8 mouse cellular contexts compared by ENCODE assay signal in the genomic region with DNA sequence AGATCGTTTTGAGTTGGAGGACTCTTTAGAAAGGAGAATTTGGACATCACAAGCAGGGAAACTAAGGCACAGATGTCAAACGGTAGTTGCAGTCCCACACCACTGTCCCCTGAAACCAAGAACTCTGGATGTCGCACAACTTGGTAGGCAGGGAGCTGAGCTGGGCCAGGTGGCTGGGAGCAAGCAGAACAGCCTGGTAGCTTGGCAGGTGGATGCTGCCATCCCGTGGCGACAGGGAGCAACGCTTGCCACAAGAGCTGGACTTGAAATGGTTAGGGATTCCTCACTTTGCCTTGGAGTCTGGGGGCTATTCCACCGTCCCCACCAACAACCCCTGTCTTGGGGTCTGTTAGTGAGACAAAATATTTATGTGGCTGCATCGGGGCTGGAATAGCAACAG. TPM values are rescaled to one million over a fixed set of nuclear protein-coding genes. Genes with fewer than 3 reads are reported as not detected.
DNase-seq lines count a peak whose midpoint lies in the region; ATAC-seq and TF ChIP-seq lines count a peak whose summit lies in the region.

No protein-coding gene starts in this region.

- H3K9ac ChIP-seq in forebrain, embryonic 15.5 days (replicated peaks) = no peak overlapping the region

- no peak; the same call in 1 of the 2 replicates for ATAC-seq in G1E (ENCODE audit: extremely low read depth, insufficient number of reproducible peaks, low FRiP score, poor library complexity, severe bottlenecking)
- ATAC-seq in forebrain, embryonic 15.5 days (replicated peaks) = peak; percentile 89
- ATAC-seq in hematopoietic stem cell, adult 5-6 weeks (replicated peaks in 1 of 2; ENCODE audit: insufficient read depth in 1 of 2, low FRiP score in 2 of 2, low TSS enrichment in 1 of 2, low read depth in 1 of 2, poor library complexity in 2 of 2, severe bottlenecking in 2 of 2) = peak; percentile 80 to 88

- 0% methylated on average over 8 of the region's 8 CpGs for WGBS in forebrain, embryonic 15.5 days

- peaks cover 14% of the 10 kb centered on the region; the same call in 1 of the 2 replicates for H3K27me3 ChIP-seq in G1E (ENCODE audit: insufficient read depth, low read length)
- peaks cover 17% of the 10 kb centered on the region for H3K27me3 ChIP-seq in forebrain, embryonic 15.5 days

- H3K4me1 ChIP-seq in G1E (ENCODE audit: insufficient read depth, low read depth, low read length) = no peaks in the 10 kb centered on the region
- peaks cover 42% of the 10 kb centered on the region for H3K4me1 ChIP-seq in forebrain, embryonic 15.5 days

- peak overlapping the region; percentile 95 for H3K4me2 ChIP-seq in forebrain, embryonic 15.5 days (replicated peaks)

- peaks cover 24% of the 10 kb centered on the region for H3K9me3 ChIP-seq in G1E (replicated peaks)
- no peaks in the 10 kb centered on the region for H3K9me3 ChIP-seq in forebrain, embryonic 15.5 days

- no peaks in the 10 kb centered on the region for H3K36me3 ChIP-seq in G1E (replicated peaks)
- H3K36me3 ChIP-seq in forebrain, embryonic 15.5 days = no peaks in the 10 kb centered on the region

- DNase-seq in G1E (ENCODE audit: low spot score) = peak; percentile 19
- peak; percentile 72 for DNase-seq in cerebellum, adult 11-12 months
- peak; percentile 71 to 85 for DNase-seq in layer of hippocampus, adult 8-10 months (ENCODE audit: low spot score in 2 of 2)
- DNase-seq in lung, postnatal 10 days = peak; percentile 87
- peak; percentile 77 for DNase-seq in retina, postnatal 7 days (ENCODE audit: low read depth, low spot score)
- peak; percentile 31 for DNase-seq in urinary bladder, postnatal 10 days (ENCODE audit: low spot score)

- H3K27ac ChIP-seq in forebrain, embryonic 15.5 days (replicated peaks) = no peak overlapping the region

- H3K4me3 ChIP-seq in G1E (ENCODE audit: low read depth, low read length) = no peak overlapping the region
- H3K4me3 ChIP-seq in forebrain, embryonic 15.5 days = 0 out of 2 replicates have a peak overlapping the region, but pooled peaks have one; percentile 65

- TF ChIP-seq CTCF in G1E (IDR thresholded peaks at IDR 0.05; ENCODE audit: low read depth, low read length) = peak; percentile 45

RNA-seq across cellular contexts. Expression of a gene that starts 0.8 kb away (rescaled TPM):
- total RNA-seq in G1E (2014; fragmentation: Nextera tagmentation) = not detected in 2 replicates
- total RNA-seq in G1E (2017) = 0.11 TPM in 1 of 2 replicates, not detected in the other
- polyA plus RNA-seq in G1E (2012) = not detected in 2 replicates
- 132 and 133 TPM in 2 replicates for polyA plus RNA-seq in forebrain, embryonic 15.5 days (2015; fragmentation: Nextera tagmentation; extraction: Ambion mirVana)
- total RNA-seq in hematopoietic stem cell, adult 5-6 weeks (2017) = not detected in 2 replicates
- 10 to 100 TPM; 45.9 to 52.4 (median 49.1) TPM for total RNA-seq in layer of hippocampus, adult 8-10 months (2022)

Comparison
In these comparisons a context has a peak if more than half of its experiments do, and no peak if none do; other contexts are left out.
1. DNase-seq: peak in every context shown above with its lines; median percentile 87 in lung, postnatal 10 days; 78 in layer of hippocampus, adult 8-10 months; 77 in retina, postnatal 7 days; 72 in cerebellum, adult 11-12 months; 31 in urinary bladder, postnatal 10 days; 19 in G1E.
2. RNA of a gene that starts 0.8 kb away (total RNA-seq): 45.9 to 52.4 TPM in layer of hippocampus, adult 8-10 months; 0.11 TPM in G1E and not detected in hematopoietic stem cell, adult 5-6 weeks; every median in the first group is over 10 times any median in the second.